Mouse (Mus musculus) lung, embryonic 15.5 days (tissue): ENCODE data around the gene Ifi207. TPM values are rescaled to one million over a fixed set of nuclear protein-coding genes. Genes with fewer than 3 reads are reported as not detected.
"Not testable (repeated sequence)": the region's sequence is repeated elsewhere in the genome, so short reads cannot be mapped to it uniquely, and the experiment has no call there.

Experiments used
- ATAC-seq: fragments of 200-750 bp; cut with Nextera tagmentation; 2 replicates; pipeline ENCODE4 v1.8.0; 2017; ENCODE audit warnings: moderate number of reproducible peaks, borderline replicate concordance; ENCODE audit not compliant: low FRiP score, low TSS enrichment; ENCODE audit errors: extremely low read depth
- H3K27ac ChIP-seq: fragments of 300-500 bp; sonication (generic); 2 replicates; pipeline ENCODE4 v1.5.1; 2015; ENCODE audit warnings: moderate library complexity, mild to moderate bottlenecking, inconsistent platforms
- H3K27me3 ChIP-seq: fragments of 300-500 bp; sonication (generic); 2 replicates; pipeline ENCODE4 v1.6.1; 2015; ENCODE audit warnings: inconsistent platforms
- H3K36me3 ChIP-seq: fragments of 300-500 bp; sonication (generic); 2 replicates; pipeline ENCODE4 v1.6.1; 2015; ENCODE audit warnings: inconsistent platforms
- H3K4me1 ChIP-seq: fragments of 300-500 bp; sonication (generic); 2 replicates; pipeline ENCODE4 v1.6.1; 2015; ENCODE audit warnings: inconsistent platforms
- H3K4me2 ChIP-seq: fragments of 300-500 bp; sonication (generic); 2 replicates; pipeline ENCODE4 v1.6.1; 2015; ENCODE audit warnings: inconsistent platforms, mild to moderate bottlenecking, moderate library complexity
- H3K4me3 ChIP-seq: fragments of 300-500 bp; sonication (generic); 2 replicates; pipeline ENCODE4 v1.5.1; 2015; ENCODE audit warnings: mild to moderate bottlenecking, inconsistent platforms
- H3K9ac ChIP-seq: fragments of 300-500 bp; sonication (generic); 2 replicates; pipeline ENCODE4 v1.6.1; 2015; ENCODE audit warnings: inconsistent platforms
- H3K9me3 ChIP-seq: fragments of 300-500 bp; sonication (generic); 2 replicates; pipeline ENCODE4 v1.6.1; 2016; ENCODE audit warnings: inconsistent platforms
- WGBS: fragments of 180-500 bp; shearing (Covaris S2); methylation state at CpG from one replicate; pipeline ENCODE4 v1.1.7; 2015; 5-methylcytosine and 5-hydroxymethylcytosine counted together
- polyA plus RNA-seq: library from polyadenylated mRNA; unstranded; fragments of >200 nt; fragmentation: Nextera tagmentation; extraction: Ambion mirVana; gene quantifications from 2 replicates; pipeline ENCODE4 v1.2.1, GENCODE M21; 2015

Ifi207 gene
- 0.67 and 0.89 TPM in 2 replicates for polyA plus RNA-seq

- Histone ChIP-seq H3K36me3 (no peaks in the 10 kb centered on the region), H3K4me2 (no peak within 1 kb of the TSS), H3K27me3 (no peaks in the 10 kb centered on the region), H3K9me3 (no peaks in the 10 kb centered on the region), H3K4me3 (no peak within 1 kb of the TSS), H3K4me1 (no peaks in the 10 kb centered on the region), H3K9ac (no peak within 1 kb of the TSS), H3K27ac (no peak within 1 kb of the TSS)
- no peak for ATAC-seq
- 63% methylated on average over 4 of the region's 4 CpGs for WGBS
These were observed at the start of gene Ifi207 for GRCm38 (mm10) chr1:173741656-173742055. Gene Ifi207 (minus strand): TSS chr1:173741747.

- not testable (repeated sequence) for H3K4me3 ChIP-seq, ATAC-seq, H3K36me3 ChIP-seq, H3K27ac ChIP-seq, H3K4me1 ChIP-seq, H3K9ac ChIP-seq, H3K4me2 ChIP-seq, H3K27me3 ChIP-seq, H3K9me3 ChIP-seq
- 59% methylated on average over 3 of the region's 3 CpGs for WGBS
These were observed 31.9 kb upstream of the Ifi207 start for GRCm38 (mm10) chr1:173773457-173773856.

- not testable (repeated sequence) for H3K4me3 ChIP-seq, H3K4me2 ChIP-seq, H3K9ac ChIP-seq, H3K4me1 ChIP-seq, H3K27ac ChIP-seq, H3K9me3 ChIP-seq, ATAC-seq, H3K36me3 ChIP-seq, H3K27me3 ChIP-seq
- 68% methylated on average over 5 of the region's 5 CpGs for WGBS
These were observed 25.5 kb upstream of the Ifi207 start, which contains the start of gene Ifi204 for GRCm38 (mm10) chr1:173766848-173767617. Gene Ifi204 (minus strand): TSS chr1:173766943.

GRCm38 (mm10) chr1:173760032-173760431 lies 18.5 kb upstream of the Ifi207 start:
- ATAC-seq, H3K36me3 ChIP-seq, H3K27me3 ChIP-seq, H3K9ac ChIP-seq, H3K4me2 ChIP-seq, H3K9me3 ChIP-seq, H3K4me3 ChIP-seq, H3K4me1 ChIP-seq, H3K27ac ChIP-seq: not testable (repeated sequence)
- 79% methylated on average over 5 of the region's 5 CpGs for WGBS

GRCm38 (mm10) chr1:173742262-173742661 lies 715 bp upstream of the Ifi207 start:
- Histone ChIP-seq H3K4me3 (no peak overlapping the region), H3K4me1 (no peaks in the 10 kb centered on the region), H3K27me3 (no peaks in the 10 kb centered on the region), H3K36me3 (no peaks in the 10 kb centered on the region), H3K9me3 (no peaks in the 10 kb centered on the region), H3K27ac (no peak overlapping the region), H3K4me2 (no peak overlapping the region), H3K9ac (no peak overlapping the region)
- no peak for ATAC-seq
- 63% methylated on average over 1 of the region's 1 CpGs for WGBS

- H3K9ac ChIP-seq, result no peak overlapping the region
- H3K9me3 ChIP-seq, result no peaks in the 10 kb centered on the region
- no peak for ATAC-seq
These were observed 1.0 kb downstream of the Ifi207 start for GRCm38 (mm10) chr1:173740537-173740936.

GRCm38 (mm10) chr1:173736986-173737385 lies 4.6 kb downstream of the Ifi207 start:
- no peaks in the 10 kb centered on the region for H3K36me3 ChIP-seq
- no peak overlapping the region for H3K27ac ChIP-seq
- no peak for ATAC-seq
- H3K4me1 ChIP-seq, result no peaks in the 10 kb centered on the region
- H3K9me3 ChIP-seq, result no peaks in the 10 kb centered on the region
- H3K4me2 ChIP-seq, result no peak overlapping the region
- no peak overlapping the region for H3K9ac ChIP-seq
- H3K4me3 ChIP-seq, result no peak overlapping the region
- no peaks in the 10 kb centered on the region for H3K27me3 ChIP-seq
- 41% methylated on average over 2 of the region's 2 CpGs for WGBS

More at GRCm38 (mm10) chr1:173740537-173740936, 1.0 kb downstream of the Ifi207 start:
- Histone ChIP-seq H3K4me2 (no peak overlapping the region), H3K4me1 (no peaks in the 10 kb centered on the region), H3K27me3 (no peaks in the 10 kb centered on the region), H3K36me3 (no peaks in the 10 kb centered on the region), H3K4me3 (no peak overlapping the region), H3K27ac (no peak overlapping the region)

GRCm38 (mm10) chr1:173735015-173735414 lies 6.5 kb downstream of the Ifi207 start:
- H3K4me1 ChIP-seq, ATAC-seq, H3K36me3 ChIP-seq, H3K4me2 ChIP-seq, H3K27ac ChIP-seq, H3K4me3 ChIP-seq, H3K27me3 ChIP-seq, H3K9ac ChIP-seq, H3K9me3 ChIP-seq: not testable (repeated sequence)
- 77% methylated on average over 4 of the region's 4 CpGs for WGBS

GRCm38 (mm10) chr1:173733219-173733618 lies 8.3 kb downstream of the Ifi207 start:
- no peak for ATAC-seq
- H3K27ac ChIP-seq, result no peak overlapping the region
- H3K4me3 ChIP-seq, result no peak overlapping the region
- H3K36me3 ChIP-seq, result no peaks in the 10 kb centered on the region
- H3K27me3 ChIP-seq, result no peaks in the 10 kb centered on the region
- WGBS, result 13% methylated on average over 7 of the region's 7 CpGs
- H3K9ac ChIP-seq, result no peak overlapping the region
- no peak overlapping the region for H3K4me2 ChIP-seq
- H3K4me1 ChIP-seq, result no peaks in the 10 kb centered on the region
- no peaks in the 10 kb centered on the region for H3K9me3 ChIP-seq

- Histone ChIP-seq H3K4me1 (no peaks in the 10 kb centered on the region), H3K36me3 (no peaks in the 10 kb centered on the region), H3K4me3 (no peak overlapping the region), H3K27ac (no peak overlapping the region), H3K9ac (no peak overlapping the region), H3K27me3 (no peaks in the 10 kb centered on the region), H3K4me2 (no peak overlapping the region), H3K9me3 (no peaks in the 10 kb centered on the region)
- WGBS, result 84% methylated on average over 1 of the region's 1 CpGs
- no peak for ATAC-seq
These were observed 47.3 kb downstream of the Ifi207 start for GRCm38 (mm10) chr1:173694270-173694669.

GRCm38 (mm10) chr1:173678605-173679004 lies 62.9 kb downstream of the Ifi207 start:
- H3K27me3 ChIP-seq, H3K4me2 ChIP-seq, H3K36me3 ChIP-seq, H3K4me3 ChIP-seq, H3K9me3 ChIP-seq, H3K27ac ChIP-seq, ATAC-seq, H3K9ac ChIP-seq, H3K4me1 ChIP-seq: not testable (repeated sequence)
- WGBS, result 58% methylated on average over 1 of the region's 1 CpGs

- not testable (repeated sequence) for H3K27me3 ChIP-seq, H3K9me3 ChIP-seq, H3K36me3 ChIP-seq, H3K27ac ChIP-seq, H3K4me3 ChIP-seq, ATAC-seq, H3K4me2 ChIP-seq, H3K9ac ChIP-seq, H3K4me1 ChIP-seq
- WGBS, result 23% methylated on average over 3 of the region's 3 CpGs
These were observed 68.0 kb downstream of the Ifi207 start, which contains the start of gene Ifi208 for GRCm38 (mm10) chr1:173673458-173674097. Gene Ifi208 (plus strand): TSS chr1:173673675.
